Mouse (Mus musculus) limb, embryonic 10.5 days (tissue): Measurements from ENCODE around the gene Serpinb9b. TPM values are rescaled to one million over a fixed set of nuclear protein-coding genes. Genes with fewer than 3 reads are reported as not detected.

Experiments used
- DNase-seq: peaks from one replicate; pipeline ENCODE4 v3.0.0-alpha.2; 2017; ENCODE audit warnings: low spot score
- H3K27ac ChIP-seq: fragments of 300-500 bp; sonication (generic); 2 replicates; pipeline ENCODE4 v1.5.1; 2016; ENCODE audit warnings: mild to moderate bottlenecking
- H3K27me3 ChIP-seq: fragments of 300-500 bp; sonication (generic); 2 replicates; pipeline ENCODE4 v1.6.1; 2016; ENCODE audit warnings: low read depth, mild to moderate bottlenecking; ENCODE audit not compliant: poor library complexity, severe bottlenecking
- H3K36me3 ChIP-seq: fragments of 300-500 bp; sonication (generic); 2 replicates; pipeline ENCODE4 v1.6.1; 2016; ENCODE audit warnings: mild to moderate bottlenecking, moderate library complexity
- H3K4me1 ChIP-seq: fragments of 300-500 bp; sonication (generic); 2 replicates; pipeline ENCODE4 v1.6.1; 2016
- H3K4me3 ChIP-seq: fragments of 300-500 bp; sonication (generic); 2 replicates; pipeline ENCODE4 v1.5.1; 2016; ENCODE audit warnings: mild to moderate bottlenecking, moderate library complexity
- H3K9me3 ChIP-seq: fragments of 300-500 bp; sonication (generic); replicated peaks from 2 replicates; pipeline ENCODE4 v1.6.1; 2016; ENCODE audit warnings: mild to moderate bottlenecking
- WGBS: fragments of 180-500 bp; shearing (Covaris S2); methylation state at CpG from one replicate; pipeline ENCODE4 v1.1.7; 2016; 5-methylcytosine and 5-hydroxymethylcytosine counted together
- polyA plus RNA-seq: library from polyadenylated mRNA; unstranded; fragments of >200 nt; fragmentation: Nextera tagmentation; extraction: Ambion mirVana; gene quantifications from 2 replicates; pipeline ENCODE4 v1.2.1, GENCODE M21; 2016

Gene Serpinb9b
- not detected in 2 replicates for polyA plus RNA-seq

DNA sequence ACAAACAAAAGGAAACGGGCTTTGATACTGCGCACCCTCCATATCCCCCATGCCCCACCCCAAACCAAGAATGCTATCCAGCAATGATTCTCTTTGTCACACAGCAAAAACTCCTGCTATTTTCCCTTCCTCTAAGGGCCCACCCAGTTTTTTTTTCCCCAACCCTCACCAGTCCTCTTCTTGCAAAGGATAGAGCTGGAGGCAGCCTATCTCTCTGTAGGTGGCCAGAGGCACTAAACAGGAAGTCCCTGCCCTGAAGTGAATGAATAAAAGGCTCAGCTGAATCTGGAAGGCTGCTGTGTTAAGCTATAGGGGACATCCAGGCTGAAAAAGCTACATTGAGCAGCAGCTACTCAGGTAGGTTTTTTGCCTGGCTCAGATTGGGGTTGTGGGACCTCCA, at the start of gene Serpinb9b:
Gene Serpinb9b, plus strand, starts transcription at position 173 of the 400 bp plus-strand sequence.
- WGBS = 86% methylated on average over 2 of the region's 2 CpGs
- DNase-seq = no peak
- Histone ChIP-seq H3K27ac (no peak within 1 kb of the TSS), H3K9me3 (no peaks in the 10 kb centered on the region), H3K27me3 (no peaks in the 10 kb centered on the region), H3K4me3 (no peak within 1 kb of the TSS), H3K4me1 (no peaks in the 10 kb centered on the region), H3K36me3 (no peaks in the 10 kb centered on the region)

DNA sequence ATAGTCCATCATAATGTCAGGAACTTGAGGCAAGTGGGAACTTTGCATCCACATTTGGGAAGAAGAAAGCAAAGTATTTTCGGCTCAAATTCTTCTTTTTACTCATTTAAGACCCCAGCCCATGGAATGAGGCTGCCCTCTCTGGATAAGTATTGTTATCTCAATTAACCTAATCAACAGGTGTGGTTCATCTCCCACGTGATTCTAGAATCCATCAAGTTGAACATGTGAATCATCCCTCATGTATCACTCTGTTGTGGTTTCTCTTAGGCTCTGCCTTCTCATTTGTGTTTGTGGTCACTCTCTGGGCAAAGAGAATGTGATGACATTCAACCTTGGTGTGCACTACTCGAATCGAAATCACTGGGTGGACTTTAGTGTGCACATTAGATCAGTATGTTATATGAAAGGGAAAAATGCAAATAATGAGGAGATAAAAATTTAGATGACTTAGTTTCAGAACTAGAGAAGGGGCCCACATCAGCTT, 44.6 kb upstream of the Serpinb9b start:
- Histone ChIP-seq H3K36me3 (no peaks in the 10 kb centered on the region), H3K27ac (no peak overlapping the region), H3K4me1 (no peaks in the 10 kb centered on the region), H3K4me3 (no peak overlapping the region), H3K9me3 (no peaks in the 10 kb centered on the region), H3K27me3 (no peaks in the 10 kb centered on the region)
- no peak for DNase-seq
- WGBS = 84% methylated on average over 4 of the region's 4 CpGs

DNA sequence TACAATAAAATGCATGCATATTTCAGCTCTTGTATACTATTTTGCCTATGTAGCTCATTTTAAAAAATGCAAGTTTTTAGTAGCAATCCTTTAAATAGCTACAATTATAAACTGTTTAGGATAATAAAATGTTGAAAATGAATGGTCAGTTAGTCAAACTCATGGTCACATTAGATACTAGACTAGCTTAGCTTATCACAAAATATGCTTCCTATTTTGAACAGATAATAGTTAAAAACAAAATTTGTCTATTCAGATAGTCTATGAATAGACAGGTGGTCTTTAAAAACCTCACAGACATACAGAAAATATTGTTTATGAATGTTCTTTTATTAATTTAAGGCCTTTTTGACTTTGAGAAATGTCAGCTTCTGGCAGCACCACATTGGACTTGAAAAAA, 41.0 kb upstream of the Serpinb9b start:
- no peak for DNase-seq
- H3K27me3 ChIP-seq = no peaks in the 10 kb centered on the region
- no peak overlapping the region for H3K27ac ChIP-seq
- H3K4me3 ChIP-seq = no peak overlapping the region
- H3K9me3 ChIP-seq = no peaks in the 10 kb centered on the region
- H3K4me1 ChIP-seq = no peaks in the 10 kb centered on the region
- H3K36me3 ChIP-seq = no peaks in the 10 kb centered on the region

DNA sequence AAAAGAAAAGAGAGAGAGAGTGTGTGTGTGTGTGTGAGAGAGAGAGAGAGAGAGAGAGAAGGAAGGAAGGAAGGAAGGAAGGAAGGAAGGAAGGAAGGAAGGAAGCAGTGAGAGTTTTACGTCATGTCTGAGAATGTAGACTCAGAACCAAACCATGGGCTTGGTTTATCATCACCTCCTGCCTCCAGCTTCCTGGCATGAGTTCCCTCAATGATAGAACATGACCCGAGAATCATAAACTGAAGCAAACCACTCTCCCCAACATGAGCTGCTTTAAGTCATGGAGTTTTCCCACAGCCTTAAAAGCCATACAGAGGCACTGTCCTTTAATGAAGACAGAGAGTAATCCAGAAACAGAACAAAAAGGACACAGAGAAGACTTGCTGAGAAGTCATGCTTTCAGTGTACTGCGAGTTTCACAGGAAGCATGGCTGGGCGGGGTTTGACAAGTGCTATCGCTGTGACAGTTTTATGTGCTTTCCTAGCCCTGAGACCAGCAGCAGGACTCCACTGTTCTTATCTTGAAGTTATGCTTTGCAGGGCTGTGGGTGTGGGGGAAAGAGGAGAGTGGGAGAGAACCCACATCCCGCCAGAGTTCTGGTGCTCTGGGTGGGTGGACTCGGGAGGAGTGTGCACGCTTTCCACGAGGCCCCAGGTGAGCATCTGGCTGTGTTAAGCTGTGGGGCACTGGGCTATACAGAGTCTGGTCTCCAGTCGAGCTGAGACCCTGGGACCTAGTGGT, 33.9 kb upstream of the Serpinb9b start:
- 67% methylated on average over 10 of the region's 10 CpGs for WGBS
- Histone ChIP-seq H3K27ac (no peak overlapping the region), H3K27me3 (no peaks in the 10 kb centered on the region), H3K4me3 (no peak overlapping the region), H3K4me1 (peaks cover 5% of the 10 kb centered on the region; the same call in 1 of the 2 replicates), H3K36me3 (no peaks in the 10 kb centered on the region), H3K9me3 (no peaks in the 10 kb centered on the region)
- no peak for DNase-seq

DNA sequence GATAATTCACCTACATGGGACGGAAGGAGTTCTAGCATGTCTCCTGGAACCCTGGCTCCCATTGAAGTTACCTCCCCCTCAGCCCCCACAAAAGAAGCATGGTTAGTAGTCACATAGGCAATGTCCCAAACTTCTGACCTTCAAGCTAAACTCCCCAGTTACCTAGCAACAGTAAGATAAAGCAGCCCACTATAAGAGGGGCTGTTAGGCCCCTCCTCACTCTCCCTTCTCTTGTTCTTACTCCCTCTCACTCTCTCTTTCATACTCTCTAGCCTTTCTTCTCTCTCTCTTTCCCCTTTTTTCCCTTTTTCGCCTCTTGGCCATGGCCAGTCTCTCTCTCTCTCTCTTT, 33.3 kb upstream of the Serpinb9b start:
- WGBS = 79% methylated on average over 2 of the region's 2 CpGs
- H3K27ac ChIP-seq = no peak overlapping the region
- peaks cover 5% of the 10 kb centered on the region; the same call in 1 of the 2 replicates for H3K4me1 ChIP-seq
- H3K36me3 ChIP-seq = no peaks in the 10 kb centered on the region
- no peak overlapping the region for H3K4me3 ChIP-seq
- no peaks in the 10 kb centered on the region for H3K27me3 ChIP-seq
- DNase-seq = no peak
- H3K9me3 ChIP-seq = no peaks in the 10 kb centered on the region

DNA sequence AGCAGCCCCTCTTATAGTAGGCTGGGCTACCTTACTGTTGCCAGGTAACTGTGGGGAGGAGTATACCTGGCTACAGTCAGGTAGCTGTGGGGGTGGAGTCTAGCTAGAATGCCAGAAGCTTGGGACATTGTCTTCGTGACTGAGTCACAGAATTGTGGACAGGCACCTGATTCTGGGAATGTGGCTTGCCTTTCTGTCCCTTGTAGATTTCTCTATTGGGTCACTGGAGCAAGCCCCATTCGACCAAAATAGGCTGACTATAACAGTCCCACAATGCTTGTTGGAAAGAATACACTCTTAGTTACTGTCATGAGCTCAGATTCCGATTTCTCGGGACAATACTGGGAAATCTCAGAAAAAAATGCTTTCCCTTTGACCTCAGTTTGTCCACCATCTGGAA, 32.2 kb upstream of the Serpinb9b start:
- 87% methylated on average over 4 of the region's 4 CpGs for whole genome bisulfite sequencing
- Histone ChIP-seq H3K4me3 (no peak overlapping the region), H3K27me3 (no peaks in the 10 kb centered on the region), H3K4me1 (peaks cover 5% of the 10 kb centered on the region; the same call in 1 of the 2 replicates), H3K27ac (no peak overlapping the region), H3K36me3 (no peaks in the 10 kb centered on the region), H3K9me3 (no peaks in the 10 kb centered on the region)
- no peak for DNase-seq

DNA sequence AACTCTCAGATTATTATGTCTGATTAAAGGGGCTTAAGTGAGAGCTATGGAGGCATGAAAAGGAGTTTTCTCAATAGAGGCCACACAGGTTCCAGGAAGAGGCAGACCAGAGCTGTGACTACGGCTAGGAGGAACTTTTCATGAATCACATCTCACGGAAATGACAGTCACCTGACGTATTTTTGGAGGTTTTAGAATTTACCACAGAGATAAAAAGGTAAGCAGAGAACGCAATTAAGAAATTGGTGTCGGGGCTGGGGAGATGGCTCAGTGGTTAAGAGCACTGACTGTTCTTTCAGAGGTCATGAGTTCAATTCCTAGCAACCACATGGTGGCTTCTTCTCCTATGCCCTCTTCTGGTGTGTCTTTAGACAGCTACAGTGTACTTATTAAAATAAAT, 25.9 kb upstream of the Serpinb9b start:
- Histone ChIP-seq H3K4me1 (peaks cover 9% of the 10 kb centered on the region), H3K36me3 (no peaks in the 10 kb centered on the region), H3K27ac (no peak overlapping the region), H3K9me3 (no peaks in the 10 kb centered on the region), H3K4me3 (no peak overlapping the region), H3K27me3 (no peaks in the 10 kb centered on the region)
- 94% methylated on average over 5 of the region's 5 CpGs for WGBS
- no peak for DNase-seq

DNA sequence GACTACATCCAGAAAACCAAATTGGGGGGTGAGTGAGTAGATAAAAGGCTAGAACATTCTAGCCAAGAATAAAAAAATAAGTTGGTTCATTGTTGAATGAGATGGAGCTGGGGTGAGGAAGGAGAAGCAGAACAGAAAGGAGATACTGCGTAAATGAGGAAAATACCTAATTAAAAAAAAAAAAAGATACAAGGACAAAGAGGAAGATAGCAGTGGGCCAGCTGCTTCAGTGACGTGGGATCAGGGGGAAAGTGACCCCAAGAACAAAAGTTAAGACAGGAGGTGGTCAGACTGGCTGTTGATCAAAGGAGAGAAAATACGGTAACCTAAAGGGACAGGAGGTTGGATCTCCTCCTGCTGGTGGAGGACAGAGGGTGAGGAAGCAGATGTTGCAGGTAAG, 24.3 kb upstream of the Serpinb9b start, which contains the start of gene Serpinb9:
Gene Serpinb9, plus strand, starts transcription at position 301 of the 400 bp plus-strand sequence.
- Histone ChIP-seq H3K27ac (peak within 1 kb of the TSS; percentile 56), H3K36me3 (no peaks in the 10 kb centered on the region), H3K27me3 (no peaks in the 10 kb centered on the region), H3K9me3 (no peaks in the 10 kb centered on the region), H3K4me3 (peak within 1 kb of the TSS; percentile 43), H3K4me1 (peaks cover 9% of the 10 kb centered on the region)
- WGBS = 86% methylated on average over 3 of the region's 3 CpGs
- DNase-seq = no peak

DNA sequence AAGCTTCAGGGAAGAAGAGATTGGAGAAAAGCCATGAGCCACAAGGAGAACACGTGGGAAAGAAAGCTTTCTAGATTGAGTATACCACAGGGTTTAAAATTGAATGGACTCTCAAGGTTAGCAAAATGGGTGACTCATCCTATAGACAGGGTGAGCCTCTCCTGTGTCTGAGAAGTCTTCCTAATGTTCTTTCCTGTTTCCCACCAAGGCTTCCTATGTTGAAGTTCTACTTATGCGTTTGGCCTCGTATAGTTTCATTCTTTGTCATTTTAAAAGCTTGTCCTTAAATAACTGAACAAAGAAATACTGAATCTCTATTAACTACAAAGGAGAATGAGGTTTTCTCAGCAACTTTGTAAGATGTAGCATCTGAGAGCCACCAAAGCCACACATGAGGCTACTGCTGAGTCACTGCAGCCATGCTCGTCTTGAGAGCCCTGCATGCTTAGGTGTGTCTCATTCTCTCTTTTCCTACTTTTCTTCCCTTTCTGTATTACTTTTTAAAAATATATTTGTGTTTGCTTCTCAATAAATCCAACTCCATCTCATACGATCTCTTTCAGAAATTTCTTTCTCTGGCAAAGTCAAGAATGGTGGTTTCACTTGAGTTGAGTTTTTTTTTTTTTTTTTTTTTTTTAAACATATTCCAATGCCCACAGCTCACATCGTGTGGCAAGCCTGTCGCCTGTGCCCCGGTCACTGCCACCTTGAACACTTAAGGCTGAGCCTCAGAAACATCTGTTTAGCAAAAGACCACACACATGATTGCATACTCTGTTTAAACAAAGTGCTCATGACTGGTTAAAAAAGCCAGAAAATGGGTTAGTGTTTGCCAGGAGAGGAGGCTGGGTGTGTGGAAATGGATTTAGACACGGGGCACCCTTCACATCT, 23.4 kb upstream of the Serpinb9b start:
- Histone ChIP-seq H3K36me3 (no peaks in the 10 kb centered on the region), H3K4me3 (peak overlapping the region; percentile 43), H3K4me1 (peaks cover 9% of the 10 kb centered on the region), H3K9me3 (no peaks in the 10 kb centered on the region), H3K27ac (peak overlapping the region; percentile 56), H3K27me3 (no peaks in the 10 kb centered on the region)
- WGBS = 74% methylated on average over 9 of the region's 9 CpGs
- no peak for DNase-seq

DNA sequence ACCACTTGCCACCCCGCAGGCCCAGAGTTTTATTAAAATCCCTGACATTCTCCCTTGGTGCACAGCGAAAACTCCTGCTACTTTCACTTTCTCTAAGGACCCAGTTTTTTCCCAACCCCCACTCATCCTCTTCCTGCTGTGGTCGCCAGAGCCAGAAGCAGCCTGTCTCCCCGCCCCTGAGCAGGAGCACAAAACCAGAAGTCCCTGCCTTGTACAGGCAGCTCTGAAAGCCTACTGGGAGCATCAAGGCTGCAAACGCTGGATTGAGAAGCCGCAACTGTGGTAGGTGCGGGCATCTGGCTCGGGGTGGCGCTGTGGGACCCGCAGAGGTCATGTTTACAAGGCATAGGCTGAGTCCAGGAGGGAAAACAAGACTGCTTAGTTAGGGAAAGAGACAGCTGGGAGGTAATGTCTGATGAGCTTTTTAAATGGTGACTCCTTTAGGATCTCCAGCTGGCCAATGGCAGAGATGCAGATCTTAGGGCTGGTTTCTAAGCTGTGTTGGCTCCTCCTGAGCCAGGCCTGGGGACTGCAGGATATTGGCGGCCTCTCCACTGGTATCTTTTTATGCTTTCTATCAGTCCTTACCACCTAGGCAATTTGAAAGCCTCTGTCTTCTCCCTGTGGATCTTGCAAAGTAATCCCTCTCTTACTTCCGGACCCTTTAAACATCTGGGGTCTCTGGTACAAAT, 22.7 kb upstream of the Serpinb9b start:
- Histone ChIP-seq H3K9me3 (no peaks in the 10 kb centered on the region), H3K27ac (peak overlapping the region; percentile 56)

DNA sequence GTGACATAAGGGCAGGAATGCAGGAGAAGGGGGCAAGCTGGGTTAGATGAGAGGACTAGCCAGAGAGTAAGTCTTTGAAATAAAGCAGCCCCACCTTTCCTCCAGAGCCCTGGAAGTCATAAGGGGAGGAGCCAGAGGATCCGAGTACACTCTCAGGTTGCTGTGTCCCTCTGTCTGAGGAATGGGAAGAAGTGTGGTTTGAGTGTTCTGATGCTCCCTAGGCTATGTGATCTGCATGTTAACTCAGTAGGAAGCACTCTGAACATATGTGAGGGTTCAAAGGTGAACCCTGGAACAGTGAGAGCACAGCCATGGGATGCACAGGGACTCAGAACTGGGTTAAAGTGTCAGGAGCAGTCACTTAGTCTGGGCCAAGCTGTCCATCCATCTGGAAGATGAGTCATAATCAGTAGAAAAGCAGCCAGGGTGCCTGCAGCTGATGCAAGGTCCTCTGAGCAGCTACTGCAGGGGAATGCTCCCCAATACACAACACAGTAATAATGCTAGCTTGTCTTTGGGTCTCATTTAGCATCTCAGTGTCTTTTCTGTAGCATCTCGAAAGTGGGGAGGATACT, 21.6 kb upstream of the Serpinb9b start:
- no peak for DNase-seq
- Histone ChIP-seq H3K4me3 (no peak overlapping the region), H3K36me3 (no peaks in the 10 kb centered on the region), H3K4me1 (peaks cover 9% of the 10 kb centered on the region), H3K27ac (no peak overlapping the region), H3K27me3 (no peaks in the 10 kb centered on the region), H3K9me3 (no peaks in the 10 kb centered on the region)
- 53% methylated on average over 2 of the region's 2 CpGs for WGBS

More for the DNA sequence above, 22.7 kb upstream of the Serpinb9b start:
- Histone ChIP-seq H3K4me1 (peaks cover 9% of the 10 kb centered on the region), H3K4me3 (peak overlapping the region; percentile 43), H3K36me3 (no peaks in the 10 kb centered on the region), H3K27me3 (no peaks in the 10 kb centered on the region)
- peak; percentile 73 for DNase-seq
- WGBS = 20% methylated on average over 12 of the region's 12 CpGs

DNA sequence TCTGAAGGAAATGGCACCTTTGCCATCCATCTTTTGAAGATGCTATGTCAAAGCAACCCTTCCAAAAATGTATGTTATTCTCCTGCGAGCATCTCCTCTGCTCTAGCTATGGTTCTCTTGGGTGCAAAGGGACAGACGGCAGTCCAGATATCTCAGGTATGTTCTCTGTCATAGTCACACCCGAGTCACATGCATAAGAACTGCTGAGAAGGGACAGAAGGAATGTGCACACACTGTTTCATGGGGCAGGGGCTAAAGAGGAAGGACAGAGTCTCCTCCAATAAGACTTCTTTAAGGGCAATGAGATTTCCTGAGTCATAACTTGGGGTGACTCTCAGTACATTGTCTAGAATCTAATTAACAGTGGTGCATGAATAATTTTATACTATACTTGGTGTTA, 20.7 kb upstream of the Serpinb9b start:
- no peaks in the 10 kb centered on the region for H3K36me3 ChIP-seq
- no peaks in the 10 kb centered on the region for H3K9me3 ChIP-seq
- WGBS = 88% methylated on average over 3 of the region's 3 CpGs
- H3K27ac ChIP-seq = no peak overlapping the region
- DNase-seq = no peak
- H3K27me3 ChIP-seq = no peaks in the 10 kb centered on the region
- H3K4me1 ChIP-seq = peaks cover 9% of the 10 kb centered on the region
- no peak overlapping the region for H3K4me3 ChIP-seq
